Mouse (Mus musculus) urinary bladder, postnatal 4 days (tissue): ENCODE results near the gene Acsl6.
A peak's percentile ranks its signal among the peaks of the same experiment; 100 is the strongest.
"Not testable (repeated sequence)": the region's sequence is repeated elsewhere in the genome, so short reads cannot be mapped to it uniquely, and the experiment has no call there.

ENCODE experiments used
- DNase-seq, 2 experiments: peaks; one replicate each; pipeline ENCODE4 v3.0.0; 2021 to 2022; ENCODE audit warnings: low spot score in 2 of 2

The Acsl6 gene

GRCm38 (mm10) chr11:54303728-54304470, at the start of gene Acsl6:
Acsl6 (plus strand) TSS chr11:54303798.
- no peak for DNase-seq

GRCm38 (mm10) chr11:54254114-54254513, 49.5 kb upstream of the Acsl6 start:
- DNase-seq: no peak

GRCm38 (mm10) chr11:54256624-54257376, 46.8 kb upstream of the Acsl6 start:
- DNase-seq: peak in 1 of 2 experiments; percentile 65

GRCm38 (mm10) chr11:54263405-54264031, 40.1 kb upstream of the Acsl6 start:
- DNase-seq: no peak

GRCm38 (mm10) chr11:54264542-54264941, 39.1 kb upstream of the Acsl6 start:
- no peak for DNase-seq

- DNase-seq: no peak
Observed at GRCm38 (mm10) chr11:54267177-54267576, 36.4 kb upstream of the Acsl6 start, which contains the start of gene Il3. Il3 (minus strand) TSS chr11:54267277.

- no peak for DNase-seq
Observed at GRCm38 (mm10) chr11:54269191-54269896, 34.3 kb upstream of the Acsl6 start.

GRCm38 (mm10) chr11:54271437-54271949, 32.1 kb upstream of the Acsl6 start:
- DNase-seq: no peak

GRCm38 (mm10) chr11:54287821-54288453, 15.7 kb upstream of the Acsl6 start:
- DNase-seq: no peak

GRCm38 (mm10) chr11:54292163-54292562, 11.4 kb upstream of the Acsl6 start:
- DNase-seq: no peak

GRCm38 (mm10) chr11:54293980-54294807, 9.4 kb upstream of the Acsl6 start:
- DNase-seq: no peak

- DNase-seq: no peak
Observed at GRCm38 (mm10) chr11:54295971-54296370, 7.6 kb upstream of the Acsl6 start.

- no peak for DNase-seq
Observed at GRCm38 (mm10) chr11:54296734-54297133, 6.9 kb upstream of the Acsl6 start.

GRCm38 (mm10) chr11:54297471-54297870, 6.1 kb upstream of the Acsl6 start:
- not testable (repeated sequence) for DNase-seq

GRCm38 (mm10) chr11:54298777-54299176, 4.8 kb upstream of the Acsl6 start:
- DNase-seq: no peak

GRCm38 (mm10) chr11:54301994-54302393, 1.6 kb upstream of the Acsl6 start:
- DNase-seq: no peak

GRCm38 (mm10) chr11:54302606-54303005, 992 bp upstream of the Acsl6 start:
- DNase-seq: no peak

GRCm38 (mm10) chr11:54303076-54303727, 396 bp upstream of the Acsl6 start:
- no peak for DNase-seq

GRCm38 (mm10) chr11:54304471-54304873, 874 bp downstream of the Acsl6 start:
- no peak for DNase-seq

GRCm38 (mm10) chr11:54305331-54305730, 1.7 kb downstream of the Acsl6 start:
- DNase-seq: no peak
